In genomic region chr5:149641277-149641892, GRCm38 (mm10) we compare ENCODE assay signal across 18 mouse cellular contexts. TPM values are rescaled to one million over a fixed set of nuclear protein-coding genes. Genes with fewer than 3 reads are reported as not detected.
DNase-seq lines count a peak whose midpoint lies in the region; ATAC-seq and TF ChIP-seq lines count a peak whose summit lies in the region.
"Had no signal": no experiment of that assay in that cellular context is flagged by ENCODE, and none has a peak within 500 bp of the region (broad histone marks: within the 10 kb centered on the region; RNA-seq: fewer than 3 reads in every experiment).

No protein-coding gene starts in this region.

- dilution Hi-C loops in CH12.LX (cut with MboI; ENCODE audit: extremely low pct_ligation_motif_present, extremely low pct_unique_long_range_greater_than_20kb, low sequenced_read_pairs): no loop called here

- 64% methylated on average over 8 of the region's 8 CpGs for WGBS in liver, embryonic 14.5 days (ENCODE audit: insufficient replicate concordance)

- H3K27me3 ChIP-seq in CH12.LX (replicated peaks): no peaks in the 10 kb centered on the region
- H3K27me3 ChIP-seq in liver, embryonic 14.5 days (ENCODE audit: control insufficient read depth, insufficient read depth, low read length): no peaks in the 10 kb centered on the region
- H3K27me3 ChIP-seq: limb, embryonic 15.5 days; Patski had no signal

- H3K9ac ChIP-seq in CH12.LX (ENCODE audit: insufficient read depth, low read depth): peak overlapping the region; percentile 68
- H3K9ac ChIP-seq in liver, embryonic 14.5 days (replicated peaks): no peak overlapping the region
- H3K9ac ChIP-seq: limb, embryonic 15.5 days had no signal

- ATAC-seq in liver, embryonic 14.5 days (ENCODE audit: insufficient read depth): peak; percentile 42; the same call in 1 of the 2 replicates

- H3K4me1 ChIP-seq in CH12.LX (ENCODE audit: control insufficient read depth in 1 of 2, insufficient read depth in 2 of 2): peaks cover 0 to 19% of the 10 kb centered on the region in 2 experiments; a peak in 2 of 4 replicates
- H3K4me1 ChIP-seq in liver, embryonic 14.5 days (replicated peaks; ENCODE audit: control insufficient read depth in 2 of 2, insufficient read depth in 2 of 2, low read length in 1 of 2): peaks cover 3 to 18% of the 10 kb centered on the region in 2 experiments; a peak in 3 of 4 replicates

- in situ Hi-C loops in CH12.LX (cut with MboI; ENCODE audit: low pct_ligation_motif_present, low pct_unique_long_range_greater_than_20kb, low sequenced_read_pairs): loop anchor here (5.0 kb wide), 1 partner anchor 36 kb away; the partner anchor contains the start of gene B3glct

- DNase-seq in 3T3-L1 (ENCODE audit: low read depth, low spot score): peak; percentile 58
- peak; percentile 95 for DNase-seq in CH12.LX (ENCODE audit: extremely low read depth)
- peak; percentile 88 for DNase-seq in WW6 (ENCODE audit: low read depth, low spot score)
- peak in 1 of 3 experiments; percentile 35 for DNase-seq in liver, embryonic 14.5 days (ENCODE audit: low read depth in 3 of 3, low spot score in 3 of 3)
- DNase-seq in retina, embryonic 14.5 days (ENCODE audit: low spot score): no peak
- no peak for DNase-seq in neural tube, embryonic 10.5 days (ENCODE audit: extremely low spot score, low spot score)
- no peak for DNase-seq in cerebellum, adult 8-10 months
- DNase-seq: adrenal gland, adult 8-10 months; cerebellum, postnatal 10 days; heart, adult 18-20 months; heart, postnatal 14 days; kidney, adult 9 months; right cerebral cortex, adult 18-20 months had no signal

- TF ChIP-seq CTCF in CH12.LX (conservative IDR thresholded peaks at IDR 0.05 in 1 of 2, IDR thresholded peaks at IDR 0.05 in 1 of 2; ENCODE audit: low read depth in 2 of 2, low read length in 2 of 2): no peak
- no peak for TF ChIP-seq CTCF in liver, embryonic 14.5 days (IDR thresholded peaks at IDR 0.05; ENCODE audit: low read depth)

- H3K27ac ChIP-seq in CH12.LX (ENCODE audit: insufficient read depth, low read depth): peak overlapping the region; percentile 65
- no peak overlapping the region; the same call in 1 of the 2 replicates for H3K27ac ChIP-seq in liver, embryonic 14.5 days
- H3K27ac ChIP-seq: embryonic facial prominence, embryonic 10.5 days; forebrain, embryonic 10.5 days; limb, embryonic 15.5 days; stomach, postnatal 0 days had no signal

- TF ChIP-seq RAD21 in CH12.LX (IDR thresholded peaks at IDR 0.05; ENCODE audit: low read depth, low read length): no peak

- H3K79me2 ChIP-seq in CH12.LX (replicated peaks; ENCODE audit: control insufficient read depth, extremely low read depth, insufficient read depth, poor library complexity, severe bottlenecking): peaks cover 6% of the 10 kb centered on the region

- H3K36me3 ChIP-seq in CH12.LX (replicated peaks in 1 of 2; ENCODE audit: control insufficient read depth in 1 of 2, insufficient read depth in 1 of 2, low read length in 1 of 2): peaks cover 0 to 8% of the 10 kb centered on the region in 2 experiments
- H3K36me3 ChIP-seq in liver, embryonic 14.5 days (replicated peaks; ENCODE audit: control insufficient read depth, insufficient read depth, low read depth): no peaks in the 10 kb centered on the region
- H3K36me3 ChIP-seq: embryonic facial prominence, embryonic 10.5 days; forebrain, embryonic 10.5 days; limb, embryonic 15.5 days had no signal

- no peak for TF ChIP-seq EP300 in CH12.LX (IDR thresholded peaks at IDR 0.05; ENCODE audit: low read length)
- TF ChIP-seq EP300 in liver, embryonic 14.5 days (IDR thresholded peaks at IDR 0.05; ENCODE audit: low read depth): no peak

- peak overlapping the region; percentile 86 for H3K4me2 ChIP-seq in CH12.LX (ENCODE audit: insufficient read depth, low read depth, poor library complexity, severe bottlenecking)
- H3K4me2 ChIP-seq in liver, embryonic 14.5 days (ENCODE audit: low read depth): peak overlapping the region; percentile 6
- H3K4me2 ChIP-seq: limb, embryonic 15.5 days had no signal

- H3K4me3 ChIP-seq in CH12.LX (replicated peaks in 1 of 3; ENCODE audit: low read depth in 2 of 3, low read length in 2 of 3, poor library complexity in 1 of 3): peak overlapping the region; percentile 56 to 76 (median 68)
- H3K4me3 ChIP-seq in liver, embryonic 14.5 days (ENCODE audit: insufficient read depth in 1 of 2, low read depth in 2 of 2, low read length in 2 of 2): peak overlapping the region in 1 of 2 experiments; percentile 41; a peak in 2 of 4 replicates
- H3K4me3 ChIP-seq: embryonic facial prominence, embryonic 10.5 days; forebrain, embryonic 10.5 days; limb, embryonic 15.5 days had no signal

- no peaks in the 10 kb centered on the region for H3K9me3 ChIP-seq in CH12.LX (replicated peaks; ENCODE audit: low read length)
- no peaks in the 10 kb centered on the region for H3K9me3 ChIP-seq in liver, embryonic 14.5 days (ENCODE audit: control insufficient read depth, low read length)
- H3K9me3 ChIP-seq: embryonic facial prominence, embryonic 10.5 days; forebrain, embryonic 10.5 days; limb, embryonic 15.5 days had no signal

- TF ChIP-seq POLR2A in CH12.LX (IDR thresholded peaks at IDR 0.05; ENCODE audit: low read depth, low read length): peak; percentile 71

TF ChIP-seq in CH12.LX, 34 proteins besides CTCF, POLR2A, EP300 and RAD21 (continues in another document):
- peak; percentile 83 for TF ChIP-seq MAX (IDR thresholded peaks at IDR 0.05; ENCODE audit: low read length)
- peak; percentile 70 for TF ChIP-seq MYC (IDR thresholded peaks at IDR 0.05; ENCODE audit: low read depth, low read length)
- no peak; the same call in 1 of the 2 replicates for TF ChIP-seq MEF2A (IDR thresholded peaks at IDR 0.05; ENCODE audit: borderline replicate concordance, low read depth, low read length)
- TF ChIP-seq TBP (conservative IDR thresholded peaks at IDR 0.05; ENCODE audit: low read depth, low read length): peak; percentile 76
- no peak; the same call in none of the 2 replicates for TF ChIP-seq ZMIZ1 (IDR thresholded peaks at IDR 0.05; ENCODE audit: low read depth, low read length)
- TF ChIP-seq ETS1 (conservative IDR thresholded peaks at IDR 0.05; ENCODE audit: low read depth, low read length): 0 out of 2 replicates have a peak, but pooled peaks have one; percentile 12
- TF ChIP-seq ZC3H11A (IDR thresholded peaks at IDR 0.05; ENCODE audit: low read depth, low read length): no peak
- no peak for TF ChIP-seq CHD1 (IDR thresholded peaks at IDR 0.05; ENCODE audit: low read depth, low read length)
- TF ChIP-seq E2F4 (IDR thresholded peaks at IDR 0.05; ENCODE audit: insufficient replicate concordance, low read depth, low read length): no peak
- peak; percentile 42; the same call in 1 of the 2 replicates for TF ChIP-seq CHD2 (IDR thresholded peaks at IDR 0.05; ENCODE audit: low read length)
- peak; percentile 4; the same call in 1 of the 2 replicates for TF ChIP-seq ZNF384 (IDR thresholded peaks at IDR 0.05; ENCODE audit: low read depth, low read length)
- no peak for TF ChIP-seq IRF4 (IDR thresholded peaks at IDR 0.05; ENCODE audit: low read depth, low read length)
- TF ChIP-seq TCF12 (IDR thresholded peaks at IDR 0.05; ENCODE audit: low read depth, low read length): peak; percentile 70
- TF ChIP-seq USF2 (conservative IDR thresholded peaks at IDR 0.05; ENCODE audit: low read depth, low read length): peak; percentile 89
- no peak for TF ChIP-seq MAZ (IDR thresholded peaks at IDR 0.05; ENCODE audit: low read depth, low read length)
- peak; percentile 85 for TF ChIP-seq MXI1 (IDR thresholded peaks at IDR 0.05; ENCODE audit: low read depth, low read length)
- no peak for TF ChIP-seq JUN (IDR thresholded peaks at IDR 0.05; ENCODE audit: insufficient read depth, low read depth, low read length)
- 0 out of 2 replicates have a peak, but pooled peaks have one; percentile 27 for TF ChIP-seq JUND (conservative IDR thresholded peaks at IDR 0.05; ENCODE audit: low read depth, low read length)
- TF ChIP-seq POLR2AphosphoS2 (IDR thresholded peaks at IDR 0.05; ENCODE audit: low read depth, low read length): peak; percentile 84
- TF ChIP-seq MAFK (IDR thresholded peaks at IDR 0.05; ENCODE audit: insufficient replicate concordance, low read length): no peak
- peak; percentile 80 for TF ChIP-seq NELFE (IDR thresholded peaks at IDR 0.05; ENCODE audit: low read depth, low read length)
- no peak for TF ChIP-seq ZKSCAN1 (IDR thresholded peaks at IDR 0.05; ENCODE audit: borderline replicate concordance, low read depth, low read length)
- no peak for TF ChIP-seq GABPA (IDR thresholded peaks at IDR 0.05; ENCODE audit: insufficient replicate concordance, low read depth, low read length)
- TF ChIP-seq ELF1 (IDR thresholded peaks at IDR 0.05; ENCODE audit: low read depth, low read length): peak; percentile 56; the same call in 1 of the 2 replicates
- no peak for TF ChIP-seq UBTF (IDR thresholded peaks at IDR 0.05; ENCODE audit: low read depth, low read length)
- no peak for TF ChIP-seq SMC3 (IDR thresholded peaks at IDR 0.05; ENCODE audit: low read depth, low read length)
- no peak for TF ChIP-seq NRF1 (IDR thresholded peaks at IDR 0.05; ENCODE audit: low read depth, low read length)
- TF ChIP-seq BHLHE40 (IDR thresholded peaks at IDR 0.05; ENCODE audit: low read depth, low read length): peak; percentile 73; the same call in 1 of the 2 replicates
- TF ChIP-seq RCOR1 (conservative IDR thresholded peaks at IDR 0.05; ENCODE audit: low read depth, low read length): no peak
- TF ChIP-seq SIN3A (IDR thresholded peaks at IDR 0.05; ENCODE audit: low read length): peak; percentile 57; the same call in 1 of the 2 replicates
- TF ChIP-seq USF1 (IDR thresholded peaks at IDR 0.05; ENCODE audit: low read depth, low read length): peak; percentile 90
- TF ChIP-seq PAX5 (IDR thresholded peaks at IDR 0.05; ENCODE audit: low read length): no peak
- TF ChIP-seq KAT2A (IDR thresholded peaks at IDR 0.05; ENCODE audit: insufficient replicate concordance, low read length): 0 out of 2 replicates have a peak, but pooled peaks have one; percentile 54

RNA-seq across cellular contexts. Expression of gene Hsph1, which starts 5.2 kb away (rescaled TPM):
- total RNA-seq in CH12.LX (2012; rRNA removed) (57.5 and 92.8 TPM in 2 replicates), CH12.LX (2014; rRNA removed) (80.9 and 81.2 TPM in 2 replicates)
- polyA plus RNA-seq in CH12.LX (2012; ENCODE audit: insufficient read length, low read depth): 156 and 167 TPM in 2 replicates
- 12.6 and 33.5 TPM in 2 replicates for polyA plus RNA-seq in liver, embryonic 14.5 days (2012; rRNA removed)
- 23.5 and 28.1 TPM in 2 replicates for polyA plus RNA-seq in liver, embryonic 14.5 days (2014; fragmentation: Nextera tagmentation; extraction: Ambion mirVana)

RNA-seq across cellular contexts. Expression of gene B3glct, which starts 36.6 kb away (rescaled TPM):
- total RNA-seq in CH12.LX (2012; rRNA removed) (0.38 and 0.63 TPM in 2 replicates), CH12.LX (2014; rRNA removed) (0.90 and 1.3 TPM in 2 replicates)
- 0.55 and 2.1 TPM in 2 replicates for polyA plus RNA-seq in CH12.LX (2012; ENCODE audit: insufficient read length, low read depth)
- 2.3 and 2.9 TPM in 2 replicates for polyA plus RNA-seq in liver, embryonic 14.5 days (2012; rRNA removed)
- 4.1 and 5.0 TPM in 2 replicates for polyA plus RNA-seq in liver, embryonic 14.5 days (2014; fragmentation: Nextera tagmentation; extraction: Ambion mirVana)

Comparison
In these comparisons a context has a peak if more than half of its experiments do, and no peak if none do; other contexts are left out.
1. DNase-seq: peak in 3T3-L1 (single experiment), CH12.LX (single experiment) and WW6 (single experiment); none in retina, embryonic 14.5 days (single experiment), neural tube, embryonic 10.5 days (single experiment) and cerebellum, adult 8-10 months (single experiment).